Mouse (Mus musculus): ENCODE measurements at regions not wholly inside any gene's neighbourhood (a gene's known extent, or its start where the extent isn't known, plus 50 kb on each side); places are given as distances from the start of the nearest gene placed in this dataset.
A peak's percentile ranks its signal among the peaks of the same experiment; 100 is the strongest.

DNA sequence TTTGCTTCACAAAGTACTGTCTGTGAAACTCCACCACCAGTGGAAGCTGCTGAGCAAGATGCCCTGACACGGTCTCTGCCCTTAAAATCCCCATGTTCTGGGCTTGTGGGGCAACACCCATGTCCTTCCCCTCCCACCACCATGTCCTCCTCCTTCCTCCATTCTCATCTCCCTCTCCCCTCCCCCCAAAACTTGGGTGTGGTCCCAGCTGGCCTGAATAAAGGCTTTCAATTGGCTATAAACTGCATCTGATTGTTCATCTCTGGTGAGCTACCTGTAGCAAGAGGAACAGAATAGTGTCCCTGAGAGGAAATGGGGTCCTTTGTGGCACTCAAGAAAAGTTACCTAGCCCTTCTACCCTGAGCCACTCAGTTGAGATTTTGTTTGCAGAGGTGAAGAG, 91.8 kb downstream of the Slc16a9 start:
- no peak for ATAC-seq (ENCODE audit: low FRiP score, low TSS enrichment)
- Histone ChIP-seq H3K27me3 (ENCODE audit: control insufficient read depth, insufficient read depth, low read length) (no peaks in the 10 kb centered on the region), H3K9ac (replicated peaks; ENCODE audit: low read length) (no peak overlapping the region), H3K4me2 (ENCODE audit: low read length) (no peak overlapping the region), H3K27ac (replicated peaks; ENCODE audit: low read depth, low read length) (no peak overlapping the region), H3K4me3 (replicated peaks; ENCODE audit: low read depth, low read length) (no peak overlapping the region), H3K36me3 (ENCODE audit: control insufficient read depth, insufficient read depth, low read length) (no peaks in the 10 kb centered on the region), H3K9me3 (ENCODE audit: control insufficient read depth, low read length) (peaks cover 6% of the 10 kb centered on the region; the same call in 1 of the 2 replicates), H3K4me1 (ENCODE audit: control insufficient read depth, insufficient read depth, low read length) (no peaks in the 10 kb centered on the region)
- 89% methylated on average over 1 of the region's 1 CpGs for WGBS
- DNase-seq: no peak

DNA sequence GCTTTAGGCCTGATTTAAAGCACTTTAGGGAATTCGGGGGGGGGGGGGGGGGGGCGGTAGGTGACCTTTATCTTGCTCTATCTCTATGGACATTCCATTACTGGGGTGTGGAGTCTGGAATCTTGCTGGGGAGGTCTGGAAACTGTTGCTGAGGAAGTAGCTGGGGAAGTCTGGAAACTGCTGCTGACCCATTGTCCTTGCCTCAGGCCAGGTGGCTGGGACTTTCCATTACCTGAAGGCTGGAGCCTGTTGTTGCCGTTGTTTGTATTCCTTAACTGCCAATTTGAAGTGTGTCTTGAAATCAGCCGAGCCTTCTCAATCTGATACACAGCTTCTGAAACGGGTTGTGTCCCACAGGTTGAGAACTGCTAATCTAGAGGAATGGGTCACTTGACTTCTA, 80.9 kb upstream of the Fam13c start:
- Histone ChIP-seq H3K4me2 (ENCODE audit: low read length) (no peak overlapping the region), H3K9me3 (ENCODE audit: control insufficient read depth, low read length) (no peaks in the 10 kb centered on the region), H3K27ac (replicated peaks; ENCODE audit: low read depth, low read length) (no peak overlapping the region), H3K9ac (replicated peaks; ENCODE audit: low read length) (no peak overlapping the region), H3K36me3 (ENCODE audit: control insufficient read depth, insufficient read depth, low read length) (no peaks in the 10 kb centered on the region), H3K4me3 (replicated peaks; ENCODE audit: low read depth, low read length) (no peak overlapping the region), H3K4me1 (ENCODE audit: control insufficient read depth, insufficient read depth, low read length) (no peaks in the 10 kb centered on the region), H3K27me3 (ENCODE audit: control insufficient read depth, insufficient read depth, low read length) (no peaks in the 10 kb centered on the region)
- WGBS: 77% methylated on average over 5 of the region's 5 CpGs
- no peak for ATAC-seq (ENCODE audit: low FRiP score, low TSS enrichment)
- DNase-seq: no peak

DNA sequence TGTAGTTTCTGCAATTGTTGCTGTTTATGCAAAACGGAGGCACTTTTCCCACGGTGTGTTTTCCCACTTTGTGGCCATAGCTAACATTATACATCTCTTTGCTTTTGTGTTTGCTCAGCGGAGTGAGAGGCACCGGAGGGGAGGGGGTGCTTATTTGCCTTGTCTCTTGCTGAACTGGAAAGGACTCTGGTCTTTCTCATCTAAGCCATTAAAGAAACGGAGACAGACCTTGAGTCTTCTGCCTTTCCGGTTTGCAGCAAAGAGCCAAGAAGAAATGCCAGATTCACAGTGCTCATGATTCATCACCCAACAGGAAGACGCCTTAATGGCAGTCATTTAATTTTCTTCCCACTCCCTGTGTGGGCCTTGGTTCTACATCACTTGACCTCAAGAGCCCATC, 80.4 kb upstream of the Fam13c start:
- Histone ChIP-seq H3K4me1 (ENCODE audit: control insufficient read depth, insufficient read depth, low read length) (no peaks in the 10 kb centered on the region), H3K27me3 (ENCODE audit: control insufficient read depth, insufficient read depth, low read length) (no peaks in the 10 kb centered on the region), H3K36me3 (ENCODE audit: control insufficient read depth, insufficient read depth, low read length) (no peaks in the 10 kb centered on the region), H3K4me3 (replicated peaks; ENCODE audit: low read depth, low read length) (no peak overlapping the region), H3K9me3 (ENCODE audit: control insufficient read depth, low read length) (no peaks in the 10 kb centered on the region), H3K4me2 (ENCODE audit: low read length) (no peak overlapping the region), H3K27ac (replicated peaks; ENCODE audit: low read depth, low read length) (no peak overlapping the region), H3K9ac (replicated peaks; ENCODE audit: low read length) (no peak overlapping the region)
- WGBS: 77% methylated on average over 7 of the region's 7 CpGs
- DNase-seq (no peak), ATAC-seq (ENCODE audit: low FRiP score, low TSS enrichment) (no peak)

DNA sequence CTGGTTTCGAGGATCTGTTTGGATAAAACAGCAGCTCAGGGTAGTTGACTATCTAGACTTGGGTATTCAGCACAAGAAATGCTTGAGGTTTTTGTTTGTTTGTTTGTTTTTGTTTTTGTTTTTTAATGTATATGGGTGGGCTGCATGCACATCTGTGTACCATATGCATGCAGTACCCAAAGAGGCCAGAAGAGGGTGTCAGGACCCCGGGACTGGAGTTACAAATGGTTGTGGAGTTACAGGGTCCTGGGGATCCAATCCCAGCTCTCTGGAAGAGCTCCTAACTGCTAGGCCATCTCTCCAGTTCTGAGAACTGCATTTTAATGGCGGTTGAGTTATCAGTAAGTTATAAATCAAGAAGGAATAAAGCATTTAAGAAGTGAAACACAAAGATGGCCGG, 77.2 kb upstream of the Fam13c start:
- Histone ChIP-seq H3K36me3 (ENCODE audit: control insufficient read depth, insufficient read depth, low read length) (no peaks in the 10 kb centered on the region), H3K9ac (replicated peaks; ENCODE audit: low read length) (no peak overlapping the region), H3K27ac (replicated peaks; ENCODE audit: low read depth, low read length) (no peak overlapping the region), H3K4me3 (replicated peaks; ENCODE audit: low read depth, low read length) (no peak overlapping the region), H3K9me3 (ENCODE audit: control insufficient read depth, low read length) (no peaks in the 10 kb centered on the region), H3K4me2 (ENCODE audit: low read length) (no peak overlapping the region), H3K4me1 (ENCODE audit: control insufficient read depth, insufficient read depth, low read length) (no peaks in the 10 kb centered on the region), H3K27me3 (ENCODE audit: control insufficient read depth, insufficient read depth, low read length) (no peaks in the 10 kb centered on the region)
- DNase-seq: peak; percentile 40
- WGBS: 80% methylated on average over 4 of the region's 4 CpGs
- ATAC-seq (ENCODE audit: low FRiP score, low TSS enrichment): no peak

DNA sequence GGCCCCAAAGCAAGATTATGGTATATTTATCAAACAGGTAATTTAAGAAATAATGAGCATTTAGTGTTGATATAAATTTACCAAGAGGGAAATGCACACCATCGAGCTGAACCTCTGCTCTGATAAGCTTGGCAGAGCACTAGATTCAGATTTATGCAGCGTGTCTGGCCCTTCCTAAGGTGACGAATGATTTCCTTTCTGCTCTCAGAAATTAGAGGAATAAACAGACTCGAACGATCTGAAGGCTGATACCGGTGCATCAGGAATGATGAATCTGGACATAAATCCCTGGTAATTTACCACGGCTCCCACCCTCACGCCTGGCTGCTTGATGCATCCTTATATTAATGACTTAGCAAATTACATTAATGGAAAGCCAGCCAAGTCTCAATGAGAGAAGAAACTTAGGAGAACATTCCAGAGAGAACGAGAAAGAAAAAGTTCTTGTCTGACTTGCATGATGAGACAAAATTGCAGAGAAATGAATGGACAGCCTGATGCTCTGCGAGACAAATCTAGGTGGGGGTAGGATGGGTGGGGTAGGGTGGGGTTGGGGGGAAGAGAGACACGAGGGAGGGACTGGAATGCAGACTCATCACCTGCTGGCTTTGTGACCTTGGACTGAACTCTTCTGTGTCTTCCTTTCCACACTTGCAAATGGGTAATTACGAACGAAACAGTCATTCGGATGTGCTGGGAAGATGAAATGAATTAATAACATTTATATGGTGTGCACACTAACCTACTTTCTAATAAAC, 75.9 kb upstream of the Fam13c start:
- Histone ChIP-seq H3K4me3 (replicated peaks; ENCODE audit: low read depth, low read length) (no peak overlapping the region), H3K27me3 (ENCODE audit: control insufficient read depth, insufficient read depth, low read length) (no peaks in the 10 kb centered on the region), H3K4me2 (ENCODE audit: low read length) (no peak overlapping the region), H3K9ac (replicated peaks; ENCODE audit: low read length) (no peak overlapping the region), H3K4me1 (ENCODE audit: control insufficient read depth, insufficient read depth, low read length) (0 out of 2 replicates have a peak, but pooled peaks cover 3% of the 10 kb centered on the region), H3K9me3 (ENCODE audit: control insufficient read depth, low read length) (no peaks in the 10 kb centered on the region), H3K27ac (replicated peaks; ENCODE audit: low read depth, low read length) (no peak overlapping the region), H3K36me3 (ENCODE audit: control insufficient read depth, insufficient read depth, low read length) (no peaks in the 10 kb centered on the region)
- 82% methylated on average over 14 of the region's 14 CpGs for WGBS
- no peak for ATAC-seq (ENCODE audit: low FRiP score, low TSS enrichment)
- DNase-seq: no peak

DNA sequence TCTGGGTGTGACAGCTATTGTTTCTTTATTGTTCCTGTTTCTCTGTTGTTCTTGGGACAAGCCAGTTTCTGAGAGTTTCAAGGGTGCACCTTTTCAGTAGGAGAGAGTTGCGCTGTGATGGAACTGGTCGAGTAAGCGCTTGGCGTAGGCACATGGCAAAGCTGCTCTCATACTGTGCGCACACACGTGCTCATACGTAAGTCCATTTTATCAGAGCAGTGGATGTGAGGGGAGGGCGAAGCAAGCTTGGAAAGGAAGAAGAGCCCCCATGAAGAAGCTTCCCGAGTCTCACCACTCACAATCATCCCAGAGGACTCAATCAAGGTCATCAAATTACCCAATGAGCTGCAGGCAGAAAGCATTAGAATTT, 75.3 kb upstream of the Fam13c start:
- 90% methylated on average over 9 of the region's 9 CpGs for WGBS
- H3K4me3 ChIP-seq (replicated peaks; ENCODE audit: low read depth, low read length): no peak overlapping the region
- no peak overlapping the region for H3K4me2 ChIP-seq (ENCODE audit: low read length)
- H3K9me3 ChIP-seq (ENCODE audit: control insufficient read depth, low read length): no peaks in the 10 kb centered on the region
- H3K27me3 ChIP-seq (ENCODE audit: control insufficient read depth, insufficient read depth, low read length): no peaks in the 10 kb centered on the region
- ATAC-seq (ENCODE audit: low FRiP score, low TSS enrichment) (no peak), DNase-seq (no peak)
- H3K36me3 ChIP-seq (ENCODE audit: control insufficient read depth, insufficient read depth, low read length): no peaks in the 10 kb centered on the region
- H3K4me1 ChIP-seq (ENCODE audit: control insufficient read depth, insufficient read depth, low read length): 0 out of 2 replicates have a peak, but pooled peaks cover 3% of the 10 kb centered on the region
- no peak overlapping the region for H3K9ac ChIP-seq (replicated peaks; ENCODE audit: low read length)
- no peak overlapping the region for H3K27ac ChIP-seq (replicated peaks; ENCODE audit: low read depth, low read length)

DNA sequence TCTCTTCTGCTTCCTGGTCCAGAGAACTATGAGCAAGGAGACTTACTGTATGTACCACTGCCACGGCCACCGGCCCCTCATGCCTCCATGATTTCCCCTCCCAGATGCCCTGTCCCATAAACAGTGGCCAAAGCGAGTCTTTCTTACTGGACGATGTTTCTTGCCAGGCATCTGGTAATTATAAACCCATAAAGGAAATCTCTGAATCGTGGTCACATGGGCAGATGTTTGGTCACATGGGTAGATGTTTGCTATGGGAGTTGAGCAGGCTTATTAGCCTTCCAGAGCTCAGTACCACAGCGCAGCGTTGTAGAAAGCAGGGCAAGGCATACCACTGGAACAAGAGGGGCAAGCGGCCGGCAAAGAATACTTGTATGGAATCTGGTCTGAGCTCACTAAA, 74.8 kb upstream of the Fam13c start:
- no peak overlapping the region for H3K4me3 ChIP-seq (replicated peaks; ENCODE audit: low read depth, low read length)
- no peak overlapping the region for H3K9ac ChIP-seq (replicated peaks; ENCODE audit: low read length)
- H3K27me3 ChIP-seq (ENCODE audit: control insufficient read depth, insufficient read depth, low read length): no peaks in the 10 kb centered on the region
- ATAC-seq (ENCODE audit: low FRiP score, low TSS enrichment) (no peak), DNase-seq (no peak)
- 0 out of 2 replicates have a peak, but pooled peaks cover 3% of the 10 kb centered on the region for H3K4me1 ChIP-seq (ENCODE audit: control insufficient read depth, insufficient read depth, low read length)
- H3K36me3 ChIP-seq (ENCODE audit: control insufficient read depth, insufficient read depth, low read length): no peaks in the 10 kb centered on the region
- H3K9me3 ChIP-seq (ENCODE audit: control insufficient read depth, low read length): no peaks in the 10 kb centered on the region
- no peak overlapping the region for H3K4me2 ChIP-seq (ENCODE audit: low read length)
- H3K27ac ChIP-seq (replicated peaks; ENCODE audit: low read depth, low read length): no peak overlapping the region
- WGBS: 92% methylated on average over 9 of the region's 9 CpGs

DNA sequence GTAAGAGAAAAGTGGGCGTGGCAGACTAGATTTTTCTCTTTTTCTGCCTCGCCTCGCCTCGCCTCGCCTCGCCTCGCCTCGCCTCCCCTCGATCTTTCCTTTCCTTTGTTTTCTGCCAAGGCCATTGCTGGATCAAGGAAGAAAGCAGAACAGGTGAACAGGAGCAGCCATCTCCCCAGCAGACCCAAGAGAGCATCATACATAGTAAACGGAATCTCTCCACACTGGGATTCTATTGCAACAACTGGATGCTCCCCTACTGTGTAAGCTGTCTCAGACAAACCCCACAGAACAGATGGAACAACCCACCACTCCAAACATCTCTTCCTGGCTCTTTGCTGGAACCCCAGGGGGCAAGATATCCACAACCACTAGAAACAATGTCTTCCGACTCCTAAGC, 72.4 kb upstream of the Fam13c start:
- no peak overlapping the region for H3K9ac ChIP-seq (replicated peaks; ENCODE audit: low read length)
- H3K4me2 ChIP-seq (ENCODE audit: low read length): no peak overlapping the region
- ATAC-seq (ENCODE audit: low FRiP score, low TSS enrichment) (no peak), DNase-seq (no peak)
- no peaks in the 10 kb centered on the region for H3K9me3 ChIP-seq (ENCODE audit: control insufficient read depth, low read length)
- no peak overlapping the region for H3K27ac ChIP-seq (replicated peaks; ENCODE audit: low read depth, low read length)
- WGBS: 68% methylated on average over 11 of the region's 11 CpGs
- H3K36me3 ChIP-seq (ENCODE audit: control insufficient read depth, insufficient read depth, low read length): no peaks in the 10 kb centered on the region
- H3K27me3 ChIP-seq (ENCODE audit: control insufficient read depth, insufficient read depth, low read length): no peaks in the 10 kb centered on the region
- H3K4me3 ChIP-seq (replicated peaks; ENCODE audit: low read depth, low read length): no peak overlapping the region
- H3K4me1 ChIP-seq (ENCODE audit: control insufficient read depth, insufficient read depth, low read length): 0 out of 2 replicates have a peak, but pooled peaks cover 3% of the 10 kb centered on the region

DNA sequence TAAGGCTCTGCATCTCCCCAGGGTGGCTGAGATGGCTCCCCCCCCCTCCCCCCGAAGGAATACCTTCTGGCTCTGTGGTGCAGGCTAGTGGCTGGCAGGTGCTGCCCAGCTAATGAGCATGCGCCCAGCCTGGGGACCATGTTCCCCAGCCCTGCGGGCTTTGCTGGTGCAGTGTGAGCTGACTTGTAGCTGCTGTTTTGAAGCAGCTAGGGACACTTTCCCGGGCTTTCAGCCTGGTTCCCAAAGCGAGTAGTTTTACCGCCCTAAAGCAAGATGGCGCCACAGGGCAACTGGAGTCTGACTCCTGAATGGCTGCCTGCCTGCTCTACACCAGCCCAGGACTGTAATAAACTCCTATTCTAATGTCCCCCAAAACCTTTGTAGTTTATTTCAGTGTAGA, 71.6 kb upstream of the Fam13c start:
- Histone ChIP-seq H3K4me1 (ENCODE audit: control insufficient read depth, insufficient read depth, low read length) (0 out of 2 replicates have a peak, but pooled peaks cover 3% of the 10 kb centered on the region), H3K27me3 (ENCODE audit: control insufficient read depth, insufficient read depth, low read length) (no peaks in the 10 kb centered on the region), H3K4me2 (ENCODE audit: low read length) (no peak overlapping the region), H3K4me3 (replicated peaks; ENCODE audit: low read depth, low read length) (no peak overlapping the region), H3K9ac (replicated peaks; ENCODE audit: low read length) (no peak overlapping the region), H3K9me3 (ENCODE audit: control insufficient read depth, low read length) (no peaks in the 10 kb centered on the region), H3K27ac (replicated peaks; ENCODE audit: low read depth, low read length) (no peak overlapping the region), H3K36me3 (ENCODE audit: control insufficient read depth, insufficient read depth, low read length) (no peaks in the 10 kb centered on the region)
- DNase-seq (peak; percentile 79), ATAC-seq (ENCODE audit: low FRiP score, low TSS enrichment) (peak; percentile 34; the same call in 1 of the 2 replicates)
- WGBS: 22% methylated on average over 7 of the region's 7 CpGs
